ENCODE assay signal across 8 mouse cellular contexts in genomic region chr13:116705611-116706386, GRCm38 (mm10).
DNase-seq lines count a peak whose midpoint lies in the region; ATAC-seq lines count a peak whose summit lies in the region.

No protein-coding gene starts in this region.

- ATAC-seq in heart, embryonic 12.5 days (ENCODE audit: insufficient number of reproducible peaks, low FRiP score) = 0 out of 2 replicates have a peak, but pooled peaks have one; percentile 46
- peak; percentile 61; the same call in 1 of the 2 replicates for ATAC-seq in forebrain, embryonic 16.5 days
- no peak for ATAC-seq in liver, embryonic 12.5 days

- H3K27me3 ChIP-seq in heart, embryonic 12.5 days (replicated peaks) = peaks cover 39% of the 10 kb centered on the region
- peaks cover 38% of the 10 kb centered on the region for H3K27me3 ChIP-seq in forebrain, embryonic 16.5 days (replicated peaks; ENCODE audit: control insufficient read depth, insufficient read depth, low read length)
- H3K27me3 ChIP-seq in liver, embryonic 12.5 days (replicated peaks) = peaks cover 67% of the 10 kb centered on the region

- no peaks in the 10 kb centered on the region for H3K9me3 ChIP-seq in heart, embryonic 12.5 days (replicated peaks)
- no peaks in the 10 kb centered on the region for H3K9me3 ChIP-seq in forebrain, embryonic 16.5 days (ENCODE audit: control insufficient read depth, low read length)
- no peaks in the 10 kb centered on the region for H3K9me3 ChIP-seq in liver, embryonic 12.5 days (replicated peaks)

- H3K4me2 ChIP-seq in heart, embryonic 12.5 days = peak overlapping the region; percentile 87
- H3K4me2 ChIP-seq in forebrain, embryonic 16.5 days (ENCODE audit: low read length) = peak overlapping the region; percentile 62
- peak overlapping the region; percentile 40 for H3K4me2 ChIP-seq in liver, embryonic 12.5 days

- peak overlapping the region; percentile 65 for H3K9ac ChIP-seq in heart, embryonic 12.5 days
- H3K9ac ChIP-seq in forebrain, embryonic 16.5 days (replicated peaks; ENCODE audit: low read depth, low read length) = peak overlapping the region; percentile 45
- H3K9ac ChIP-seq in liver, embryonic 12.5 days = no peak overlapping the region

- intact Hi-C loops in heart, postnatal 36 days (cut with DNase I) = loop anchor here (5.0 kb wide), 1 partner anchor 398 kb away; the partner anchor contains the start of gene Isl1
- intact Hi-C loops in left cerebral cortex, postnatal 25 days (cut with DNase I) = no loop called here

- no peaks in the 10 kb centered on the region for H3K36me3 ChIP-seq in heart, embryonic 12.5 days
- H3K36me3 ChIP-seq in forebrain, embryonic 16.5 days (ENCODE audit: control insufficient read depth, insufficient read depth) = no peaks in the 10 kb centered on the region
- no peaks in the 10 kb centered on the region for H3K36me3 ChIP-seq in liver, embryonic 12.5 days

- under 1% methylated on average over 39 of the region's 39 CpGs for WGBS in heart, embryonic 12.5 days
- WGBS in forebrain, embryonic 16.5 days = under 1% methylated on average over 39 of the region's 39 CpGs
- WGBS in liver, embryonic 12.5 days (ENCODE audit: insufficient replicate concordance) = 2% methylated on average over 39 of the region's 39 CpGs

- no peak for DNase-seq in heart, postnatal 36 days
- DNase-seq in MN1 (ENCODE audit: low spot score) = peak; percentile 76
- DNase-seq in yolk sac, embryonic 10.5 days (ENCODE audit: low spot score) = peak; percentile 14
- no peak for DNase-seq in left cerebral cortex, postnatal 25 days (ENCODE audit: low spot score in 2 of 2)
- DNase-seq in layer of hippocampus, postnatal 25 days (ENCODE audit: extremely low spot score in 1 of 2, low spot score in 1 of 2) = no peak

- no peak overlapping the region for H3K27ac ChIP-seq in heart, embryonic 12.5 days (ENCODE audit: poor library complexity, severe bottlenecking)
- peak overlapping the region; percentile 70 for H3K27ac ChIP-seq in forebrain, embryonic 16.5 days (ENCODE audit: low read length)
- H3K27ac ChIP-seq in liver, embryonic 12.5 days = no peak overlapping the region

- peaks cover 15% of the 10 kb centered on the region; the same call in 1 of the 2 replicates for H3K4me1 ChIP-seq in heart, embryonic 12.5 days (replicated peaks)
- H3K4me1 ChIP-seq in forebrain, embryonic 16.5 days (replicated peaks; ENCODE audit: control insufficient read depth, insufficient read depth, low read length) = peaks cover 13% of the 10 kb centered on the region
- H3K4me1 ChIP-seq in liver, embryonic 12.5 days = no peaks in the 10 kb centered on the region

- H3K4me3 ChIP-seq in heart, embryonic 12.5 days = peak overlapping the region; percentile 47
- peak overlapping the region; percentile 41 for H3K4me3 ChIP-seq in forebrain, embryonic 16.5 days (replicated peaks; ENCODE audit: low read length)
- peak overlapping the region; percentile 15; the same call in 1 of the 2 replicates for H3K4me3 ChIP-seq in liver, embryonic 12.5 days

Comparison
In these comparisons a context has a peak if more than half of its experiments do, and no peak if none do; other contexts are left out.
1. DNase-seq: peak in MN1 (single experiment) and yolk sac, embryonic 10.5 days (single experiment); none in heart, postnatal 36 days (0 of 2), left cerebral cortex, postnatal 25 days (0 of 2) and layer of hippocampus, postnatal 25 days (0 of 2).
2. Peak in every context shown above with its lines, with median percentiles within 50 percentile points of each other: H3K4me2 ChIP-seq and H3K4me3 ChIP-seq.